ENCODE assay signal across 20 mouse cellular contexts in genomic region chr7:64081618-64082017, GRCm38 (mm10).
DNase-seq lines count a peak whose midpoint lies in the region; ATAC-seq and TF ChIP-seq lines count a peak whose summit lies in the region.
"Had no signal": no experiment of that assay in that cellular context is flagged by ENCODE, and none has a peak within 500 bp of the region (broad histone marks: within the 10 kb centered on the region; RNA-seq: fewer than 3 reads in every experiment).

No protein-coding gene starts in this region.

- no peaks in the 10 kb centered on the region for H3K9me3 ChIP-seq in limb, embryonic 11.5 days (ENCODE audit: control insufficient read depth, low read length)
- no peaks in the 10 kb centered on the region for H3K9me3 ChIP-seq in limb, embryonic 10.5 days (replicated peaks)
- no peaks in the 10 kb centered on the region for H3K9me3 ChIP-seq in stomach, postnatal 0 days (ENCODE audit: control insufficient read depth, low read length)
- H3K9me3 ChIP-seq: embryonic facial prominence, embryonic 15.5 days; forebrain, embryonic 15.5 days; heart, embryonic 15.5 days; hindbrain, embryonic 15.5 days had no signal

- ATAC-seq in limb, embryonic 11.5 days (ENCODE audit: insufficient number of reproducible peaks, low FRiP score, low TSS enrichment, low read depth): no peak
- no peak for ATAC-seq in stomach, postnatal 0 days (ENCODE audit: low FRiP score, low TSS enrichment)
- ATAC-seq: forebrain, embryonic 15.5 days had no signal

- H3K36me3 ChIP-seq in limb, embryonic 11.5 days (ENCODE audit: control insufficient read depth, insufficient read depth, low read length): no peaks in the 10 kb centered on the region
- H3K36me3 ChIP-seq in limb, embryonic 10.5 days: no peaks in the 10 kb centered on the region
- no peaks in the 10 kb centered on the region for H3K36me3 ChIP-seq in stomach, postnatal 0 days (ENCODE audit: control insufficient read depth, insufficient read depth, low read length)
- H3K36me3 ChIP-seq: embryonic facial prominence, embryonic 15.5 days; forebrain, embryonic 15.5 days; heart, embryonic 15.5 days; hindbrain, embryonic 15.5 days had no signal

- no peak overlapping the region for H3K4me2 ChIP-seq in limb, embryonic 11.5 days (ENCODE audit: low read depth, severe bottlenecking)
- no peak overlapping the region for H3K4me2 ChIP-seq in stomach, postnatal 0 days (replicated peaks; ENCODE audit: low read depth)
- H3K4me2 ChIP-seq: embryonic facial prominence, embryonic 15.5 days; forebrain, embryonic 15.5 days; heart, embryonic 11.5 days; heart, embryonic 15.5 days; hindbrain, embryonic 15.5 days had no signal

- 56% methylated on average over 2 of the region's 2 CpGs for WGBS in limb, embryonic 11.5 days
- 74% methylated on average over 2 of the region's 2 CpGs for WGBS in limb, embryonic 10.5 days
- 64% methylated on average over 2 of the region's 2 CpGs for WGBS in stomach, postnatal 0 days

- intact Hi-C loops in heart, postnatal 25 days (cut with DNase I): no loop called here

- no peaks in the 10 kb centered on the region for H3K4me1 ChIP-seq in limb, embryonic 11.5 days (ENCODE audit: control insufficient read depth, insufficient read depth, low read length)
- H3K4me1 ChIP-seq in limb, embryonic 10.5 days: no peaks in the 10 kb centered on the region
- H3K4me1 ChIP-seq in stomach, postnatal 0 days (replicated peaks; ENCODE audit: control insufficient read depth, insufficient read depth): no peaks in the 10 kb centered on the region
- H3K4me1 ChIP-seq: embryonic facial prominence, embryonic 15.5 days; forebrain, embryonic 15.5 days; heart, embryonic 15.5 days; hindbrain, embryonic 15.5 days had no signal

- H3K9ac ChIP-seq in limb, embryonic 11.5 days (ENCODE audit: low read length): no peak overlapping the region
- no peak overlapping the region for H3K9ac ChIP-seq in stomach, postnatal 0 days (ENCODE audit: low read length)
- H3K9ac ChIP-seq: embryonic facial prominence, embryonic 15.5 days; forebrain, embryonic 15.5 days; heart, embryonic 15.5 days; hindbrain, embryonic 15.5 days had no signal

- H3K27me3 ChIP-seq in limb, embryonic 11.5 days (ENCODE audit: control insufficient read depth, insufficient read depth, low read length): no peaks in the 10 kb centered on the region
- no peaks in the 10 kb centered on the region for H3K27me3 ChIP-seq in limb, embryonic 10.5 days (ENCODE audit: low read depth, poor library complexity, severe bottlenecking)
- no peaks in the 10 kb centered on the region for H3K27me3 ChIP-seq in stomach, postnatal 0 days (ENCODE audit: control insufficient read depth, insufficient read depth, low read length)
- H3K27me3 ChIP-seq: embryonic facial prominence, embryonic 15.5 days; forebrain, embryonic 15.5 days; heart, embryonic 15.5 days; hindbrain, embryonic 15.5 days had no signal

- TF ChIP-seq CTCF in stomach, postnatal 0 days (IDR thresholded peaks at IDR 0.05; ENCODE audit: low read depth): no peak

- no peak overlapping the region for H3K27ac ChIP-seq in limb, embryonic 11.5 days (replicated peaks; ENCODE audit: low read depth, low read length)
- H3K27ac ChIP-seq in limb, embryonic 10.5 days: no peak overlapping the region
- no peak overlapping the region for H3K27ac ChIP-seq in stomach, postnatal 0 days (replicated peaks)
- H3K27ac ChIP-seq: embryonic facial prominence, embryonic 15.5 days; forebrain, embryonic 15.5 days; heart, embryonic 15.5 days; hindbrain, embryonic 15.5 days had no signal

- no peak for TF ChIP-seq EP300 in stomach, postnatal 0 days (optimal IDR thresholded peaks at IDR 0.05)

- no peak overlapping the region for H3K4me3 ChIP-seq in limb, embryonic 11.5 days (ENCODE audit: low read depth, low read length)
- no peak overlapping the region for H3K4me3 ChIP-seq in limb, embryonic 10.5 days
- no peak overlapping the region for H3K4me3 ChIP-seq in stomach, postnatal 0 days (ENCODE audit: low read depth, low read length)
- H3K4me3 ChIP-seq: embryonic facial prominence, embryonic 15.5 days; erythroblast, embryonic 14.5 days; forebrain, embryonic 15.5 days; heart, embryonic 15.5 days; hindbrain, embryonic 15.5 days had no signal

- peak; percentile 70 for DNase-seq in heart, adult 11 months
- DNase-seq in heart, postnatal 25 days (ENCODE audit: low spot score): no peak
- peak; percentile 18 for DNase-seq in limb, embryonic 11.5 days (ENCODE audit: low spot score)
- DNase-seq in limb, embryonic 10.5 days (ENCODE audit: low spot score): no peak
- DNase-seq in spleen, postnatal 4 days (ENCODE audit: low spot score in 2 of 2): peak; percentile 8 to 51
- no peak for DNase-seq in spleen, postnatal 10 days (ENCODE audit: low spot score in 2 of 2)
- DNase-seq in stomach, postnatal 0 days (ENCODE audit: low spot score): peak; percentile 11
- DNase-seq: adrenal gland, postnatal 10 days; cerebellum, adult 11 months; cerebellum, adult 8-10 months; cerebellum, postnatal 14 days; embryo, embryonic 11 days; gastrocnemius, postnatal 14 days; heart, postnatal 14 days had no signal

Comparison
In these comparisons a context has a peak if more than half of its experiments do, and no peak if none do; other contexts are left out.
1. DNase-seq: peak in heart, adult 11 months (single experiment), limb, embryonic 11.5 days (single experiment), spleen, postnatal 4 days (2 of 2) and stomach, postnatal 0 days (single experiment); none in heart, postnatal 25 days (single experiment), limb, embryonic 10.5 days (single experiment) and spleen, postnatal 10 days (0 of 2).